ENCODE assay signal across 8 mouse cellular contexts in genomic region chr4:117182759-117183096, GRCm38 (mm10). TPM values are rescaled to one million over a fixed set of nuclear protein-coding genes. Genes with fewer than 3 reads are reported as not detected.
DNase-seq lines count a peak whose midpoint lies in the region; ATAC-seq and TF ChIP-seq lines count a peak whose summit lies in the region.
"Not testable (repeated sequence)": the region's sequence is repeated elsewhere in the genome, so short reads cannot be mapped to it uniquely, and the experiment has no call there.

No protein-coding gene starts in this region.

- peak overlapping the region; percentile 22; the same call in 1 of the 2 replicates for H3K27ac ChIP-seq in brown adipose tissue, adult 24 weeks (replicated peaks; ENCODE audit: low read depth, low read length)
- peak overlapping the region; percentile 94 for H3K27ac ChIP-seq in forebrain, embryonic 10.5 days
- H3K27ac ChIP-seq in heart, embryonic 12.5 days (ENCODE audit: poor library complexity, severe bottlenecking); neural tube, embryonic 11.5 days (ENCODE audit: low read depth, low read length): not testable (repeated sequence)
- peak overlapping the region; percentile 80 for H3K27ac ChIP-seq in limb, embryonic 12.5 days
- 0 out of 2 replicates have a peak overlapping the region, but pooled peaks have one; percentile 21 for H3K27ac ChIP-seq in lung, embryonic 15.5 days

- peak overlapping the region; percentile 83 for H3K4me2 ChIP-seq in heart, embryonic 12.5 days
- peak overlapping the region; percentile 66 for H3K4me2 ChIP-seq in limb, embryonic 12.5 days
- peak overlapping the region; percentile 72 for H3K4me2 ChIP-seq in lung, embryonic 15.5 days
- peak overlapping the region; percentile 52 for H3K4me2 ChIP-seq in neural tube, embryonic 11.5 days (ENCODE audit: low read depth)

- not testable (repeated sequence) for DNase-seq in forebrain, embryonic 10.5 days (ENCODE audit: extremely low spot score, low spot score); neural tube, embryonic 11.5 days (ENCODE audit: low spot score)

- peaks cover 33% of the 10 kb centered on the region for H3K79me2 ChIP-seq in C2C12 (ENCODE audit: control insufficient read depth, insufficient read depth)

- peaks cover 18% of the 10 kb centered on the region for H3K79me3 ChIP-seq in C2C12 (ENCODE audit: low read depth)

- peak; percentile 58; the same call in 1 of the 2 replicates for ATAC-seq in heart, embryonic 12.5 days (ENCODE audit: insufficient number of reproducible peaks, low FRiP score)
- ATAC-seq in inflammation-experienced regulatory T-cells, adult 6 months: peak; percentile 27
- ATAC-seq in limb, embryonic 12.5 days (ENCODE audit: insufficient number of reproducible peaks, insufficient read depth, low FRiP score, low TSS enrichment, low read depth): peak; percentile 18; the same call in 1 of the 2 replicates
- peak; percentile 29; the same call in 1 of the 2 replicates for ATAC-seq in lung, embryonic 15.5 days (ENCODE audit: borderline replicate concordance, extremely low read depth, low FRiP score, low TSS enrichment)
- ATAC-seq in neural tube, embryonic 11.5 days (ENCODE audit: insufficient read depth, low FRiP score, low TSS enrichment): peak; percentile 60

- peak overlapping the region; percentile 78 for H3K9ac ChIP-seq in heart, embryonic 12.5 days
- H3K9ac ChIP-seq in limb, embryonic 12.5 days (replicated peaks): peak overlapping the region; percentile 65
- H3K9ac ChIP-seq in lung, embryonic 15.5 days: peak overlapping the region; percentile 54
- H3K9ac ChIP-seq in neural tube, embryonic 11.5 days (ENCODE audit: low read length): peak overlapping the region; percentile 59

- H3ac ChIP-seq in C2C12 (ENCODE audit: control insufficient read depth, insufficient read length, low read depth): peak overlapping the region; percentile 7

- 12% methylated on average over 9 of the region's 9 CpGs for WGBS in forebrain, embryonic 10.5 days
- 13% methylated on average over 9 of the region's 9 CpGs for WGBS in heart, embryonic 12.5 days
- WGBS in limb, embryonic 12.5 days: 12% methylated on average over 9 of the region's 9 CpGs
- WGBS in lung, embryonic 15.5 days: 15% methylated on average over 9 of the region's 9 CpGs
- WGBS in neural tube, embryonic 11.5 days: 14% methylated on average over 9 of the region's 9 CpGs

- peak overlapping the region; percentile 56 for H3K4me3 ChIP-seq in C2C12 (ENCODE audit: insufficient read depth, poor library complexity, severe bottlenecking)
- peak overlapping the region; percentile 66 for H3K4me3 ChIP-seq in brown adipose tissue, adult 24 weeks (ENCODE audit: insufficient read depth, low read depth, low read length)
- peak overlapping the region; percentile 82 for H3K4me3 ChIP-seq in forebrain, embryonic 10.5 days
- H3K4me3 ChIP-seq in heart, embryonic 12.5 days: peak overlapping the region; percentile 87
- H3K4me3 ChIP-seq in limb, embryonic 12.5 days (replicated peaks): peak overlapping the region; percentile 57
- peak overlapping the region; percentile 51 for H3K4me3 ChIP-seq in lung, embryonic 15.5 days
- H3K4me3 ChIP-seq in neural tube, embryonic 11.5 days (ENCODE audit: low read depth, low read length): peak overlapping the region; percentile 73

- not testable (repeated sequence) for TF ChIP-seq CTCF in C2C12 (IDR thresholded peaks at IDR 0.05; ENCODE audit: control insufficient read depth, insufficient read depth, insufficient read length)

- H3K36me3 ChIP-seq in C2C12 (ENCODE audit: control insufficient read depth, insufficient read depth): peaks cover 24% of the 10 kb centered on the region
- H3K36me3 ChIP-seq in forebrain, embryonic 10.5 days (replicated peaks): peaks cover 27% of the 10 kb centered on the region
- H3K36me3 ChIP-seq in heart, embryonic 12.5 days: peaks cover 24% of the 10 kb centered on the region
- H3K36me3 ChIP-seq in limb, embryonic 12.5 days: peaks cover 24% of the 10 kb centered on the region
- peaks cover 23% of the 10 kb centered on the region for H3K36me3 ChIP-seq in lung, embryonic 15.5 days
- not testable (repeated sequence) for H3K36me3 ChIP-seq in neural tube, embryonic 11.5 days (ENCODE audit: control insufficient read depth, insufficient read depth, low read length)

- H3K4me1 ChIP-seq in brown adipose tissue, adult 24 weeks (ENCODE audit: control insufficient read depth, insufficient read depth, insufficient read length, low read length); limb, embryonic 12.5 days (replicated peaks); lung, embryonic 15.5 days; neural tube, embryonic 11.5 days (ENCODE audit: control insufficient read depth, insufficient read depth, low read length): not testable (repeated sequence)
- peaks cover 25% of the 10 kb centered on the region for H3K4me1 ChIP-seq in forebrain, embryonic 10.5 days
- peaks cover 12% of the 10 kb centered on the region for H3K4me1 ChIP-seq in heart, embryonic 12.5 days (replicated peaks)

- not testable (repeated sequence) for H3K9me3 ChIP-seq in forebrain, embryonic 10.5 days; heart, embryonic 12.5 days (replicated peaks); limb, embryonic 12.5 days; lung, embryonic 15.5 days; neural tube, embryonic 11.5 days (ENCODE audit: control insufficient read depth, low read length)

- not testable (repeated sequence) for H3K27me3 ChIP-seq in C2C12 (ENCODE audit: control insufficient read depth, insufficient read depth, insufficient read length); forebrain, embryonic 10.5 days (ENCODE audit: poor library complexity, severe bottlenecking); heart, embryonic 12.5 days (replicated peaks); limb, embryonic 12.5 days; lung, embryonic 15.5 days; neural tube, embryonic 11.5 days (ENCODE audit: control insufficient read depth, insufficient read depth, low read length)

RNA-seq across cellular contexts. Expression of gene Kif2c, which starts 0.3 kb away (rescaled TPM):
- 49.2 TPM for polyA plus RNA-seq in C2C12 (2012; fragmentation: generic; extraction: Trizol)
- polyA plus RNA-seq in brown adipose tissue, adult 24 weeks (2012; ENCODE audit: insufficient read depth, insufficient read length, missing spikeins): not detected in 2 replicates
- 117 and 119 TPM in 2 replicates for polyA plus RNA-seq in forebrain, embryonic 10.5 days (2016; fragmentation: Nextera tagmentation; extraction: Ambion mirVana)
- 51.8 and 53.4 TPM in 2 replicates for polyA plus RNA-seq in heart, embryonic 12.5 days (2016; fragmentation: Nextera tagmentation; extraction: Ambion mirVana)
- 10 to 100 TPM in 1 of 3 experiments, 1 to 10 TPM in 2; 1.9 to 35.0 (median 5.5) TPM for polyA plus RNA-seq in inflammation-experienced regulatory T-cells, adult 6 months (2017; shearing (Covaris generic))
- 106 and 108 TPM in 2 replicates for polyA plus RNA-seq in limb, embryonic 12.5 days (2016; fragmentation: Nextera tagmentation; extraction: Ambion mirVana)
- 76.6 and 78.4 TPM in 2 replicates for polyA plus RNA-seq in lung, embryonic 15.5 days (2015; fragmentation: Nextera tagmentation; extraction: Ambion mirVana)
- polyA plus RNA-seq in neural tube, embryonic 11.5 days (2014; fragmentation: Nextera tagmentation; extraction: Ambion mirVana): 80.0 and 85.6 TPM in 2 replicates

RNA-seq across cellular contexts. Expression of gene Rps8, which starts 26.7 kb away (rescaled TPM):
- 3,482 TPM for polyA plus RNA-seq in C2C12 (2012; fragmentation: generic; extraction: Trizol)
- 544 and 683 TPM in 2 replicates for polyA plus RNA-seq in brown adipose tissue, adult 24 weeks (2012; ENCODE audit: insufficient read depth, insufficient read length, missing spikeins)
- polyA plus RNA-seq in forebrain, embryonic 10.5 days (2016; fragmentation: Nextera tagmentation; extraction: Ambion mirVana): 878 and 901 TPM in 2 replicates
- 612 and 621 TPM in 2 replicates for polyA plus RNA-seq in heart, embryonic 12.5 days (2016; fragmentation: Nextera tagmentation; extraction: Ambion mirVana)
- 100 to 1,000 TPM; 670 to 888 (median 878) TPM for polyA plus RNA-seq in inflammation-experienced regulatory T-cells, adult 6 months (2017; shearing (Covaris generic))
- polyA plus RNA-seq in limb, embryonic 12.5 days (2016; fragmentation: Nextera tagmentation; extraction: Ambion mirVana): 892 and 981 TPM in 2 replicates
- polyA plus RNA-seq in lung, embryonic 15.5 days (2015; fragmentation: Nextera tagmentation; extraction: Ambion mirVana): 923 and 933 TPM in 2 replicates
- polyA plus RNA-seq in neural tube, embryonic 11.5 days (2014; fragmentation: Nextera tagmentation; extraction: Ambion mirVana): 818 and 875 TPM in 2 replicates

RNA-seq across cellular contexts. Expression of gene Plk3, which starts 49.0 kb away (rescaled TPM):
- 15.2 TPM for polyA plus RNA-seq in C2C12 (2012; fragmentation: generic; extraction: Trizol)
- 0.71 and 2.5 TPM in 2 replicates for polyA plus RNA-seq in brown adipose tissue, adult 24 weeks (2012; ENCODE audit: insufficient read depth, insufficient read length, missing spikeins)
- 12.8 and 14.0 TPM in 2 replicates for polyA plus RNA-seq in forebrain, embryonic 10.5 days (2016; fragmentation: Nextera tagmentation; extraction: Ambion mirVana)
- 2.6 TPM in 2 replicates for polyA plus RNA-seq in heart, embryonic 12.5 days (2016; fragmentation: Nextera tagmentation; extraction: Ambion mirVana)
- polyA plus RNA-seq in inflammation-experienced regulatory T-cells, adult 6 months (2017; shearing (Covaris generic)): 10 to 100 TPM; 13.4 to 19.8 (median 18.8) TPM
- 2.5 and 2.7 TPM in 2 replicates for polyA plus RNA-seq in limb, embryonic 12.5 days (2016; fragmentation: Nextera tagmentation; extraction: Ambion mirVana)
- polyA plus RNA-seq in lung, embryonic 15.5 days (2015; fragmentation: Nextera tagmentation; extraction: Ambion mirVana): 3.1 and 4.1 TPM in 2 replicates
- polyA plus RNA-seq in neural tube, embryonic 11.5 days (2014; fragmentation: Nextera tagmentation; extraction: Ambion mirVana): 42.5 and 48.9 TPM in 2 replicates

RNA-seq across cellular contexts. Expression of gene Tctex1d4, which starts 56.1 kb away (rescaled TPM):
- polyA plus RNA-seq in C2C12 (2012; fragmentation: generic; extraction: Trizol): 0.12 TPM
- polyA plus RNA-seq in brown adipose tissue, adult 24 weeks (2012; ENCODE audit: insufficient read depth, insufficient read length, missing spikeins): not detected in 2 replicates
- not detected in 2 replicates for polyA plus RNA-seq in forebrain, embryonic 10.5 days (2016; fragmentation: Nextera tagmentation; extraction: Ambion mirVana)
- polyA plus RNA-seq in heart, embryonic 12.5 days (2016; fragmentation: Nextera tagmentation; extraction: Ambion mirVana): not detected in 2 replicates
- polyA plus RNA-seq in inflammation-experienced regulatory T-cells, adult 6 months (2017; shearing (Covaris generic)): 1 to 10 TPM; 2.0 to 4.1 (median 3.1) TPM
- not detected in 2 replicates for polyA plus RNA-seq in limb, embryonic 12.5 days (2016; fragmentation: Nextera tagmentation; extraction: Ambion mirVana)
- polyA plus RNA-seq in lung, embryonic 15.5 days (2015; fragmentation: Nextera tagmentation; extraction: Ambion mirVana): 0.50 and 1.0 TPM in 2 replicates
- polyA plus RNA-seq in neural tube, embryonic 11.5 days (2014; fragmentation: Nextera tagmentation; extraction: Ambion mirVana): not detected in 2 replicates

RNA-seq across cellular contexts. Expression of gene Btbd19, which starts 57.2 kb away (rescaled TPM):
- 23.7 TPM for polyA plus RNA-seq in C2C12 (2012; fragmentation: generic; extraction: Trizol)
- 1.8 TPM in 1 of 2 replicates, not detected in the other for polyA plus RNA-seq in brown adipose tissue, adult 24 weeks (2012; ENCODE audit: insufficient read depth, insufficient read length, missing spikeins)
- polyA plus RNA-seq in forebrain, embryonic 10.5 days (2016; fragmentation: Nextera tagmentation; extraction: Ambion mirVana): 4.9 and 5.3 TPM in 2 replicates
- 3.3 and 3.5 TPM in 2 replicates for polyA plus RNA-seq in heart, embryonic 12.5 days (2016; fragmentation: Nextera tagmentation; extraction: Ambion mirVana)
- 10 to 100 TPM; 24.8 to 27.2 (median 25.0) TPM for polyA plus RNA-seq in inflammation-experienced regulatory T-cells, adult 6 months (2017; shearing (Covaris generic))
- 4.2 and 5.1 TPM in 2 replicates for polyA plus RNA-seq in limb, embryonic 12.5 days (2016; fragmentation: Nextera tagmentation; extraction: Ambion mirVana)
- polyA plus RNA-seq in lung, embryonic 15.5 days (2015; fragmentation: Nextera tagmentation; extraction: Ambion mirVana): 5.9 and 6.8 TPM in 2 replicates
- polyA plus RNA-seq in neural tube, embryonic 11.5 days (2014; fragmentation: Nextera tagmentation; extraction: Ambion mirVana): 3.4 and 4.0 TPM in 2 replicates
